Mouse (Mus musculus): Measurements from ENCODE around the gene Ift43. TPM values are rescaled to one million over a fixed set of nuclear protein-coding genes. Genes with fewer than 3 reads are reported as not detected.

Ift43 gene
- total and polyA plus RNA-seq, 3 experiments = 0.42 to 1.9 TPM; not detected in 1

- Histone ChIP-seq H3K79me2 (ENCODE audit: control insufficient read depth, insufficient read depth, low read length, poor library complexity) (no peaks in the 10 kb centered on the region), H3K4me1 (ENCODE audit: control insufficient read depth in 1 of 2, insufficient read depth in 2 of 2, low read length in 2 of 2) (no peaks in the 10 kb centered on the region), H3K4me3 (ENCODE audit: control insufficient read depth in 1 of 2, insufficient read depth in 1 of 2, low read depth in 2 of 2, low read length in 2 of 2) (no peak overlapping the region), H3K36me3 (ENCODE audit: control insufficient read depth in 1 of 2, insufficient read depth in 2 of 2, low read length in 2 of 2) (no peaks in the 10 kb centered on the region), H3K9me3 (replicated peaks; ENCODE audit: insufficient read depth, low read length) (no peaks in the 10 kb centered on the region), H3K27ac (ENCODE audit: control insufficient read depth, low read depth, low read length) (no peak overlapping the region), H3K27me3 (ENCODE audit: control insufficient read depth in 1 of 2, insufficient read depth in 2 of 2, low read length in 2 of 2) (no peaks in the 10 kb centered on the region), H3K9ac (ENCODE audit: control insufficient read depth, low read depth, low read length, poor library complexity, severe bottlenecking) (no peak overlapping the region)
- no peak for DNase-seq (ENCODE audit: low read depth, low spot score)
- TF ChIP-seq GATA1 (IDR thresholded peaks at IDR 0.05; ENCODE audit: low read depth, low read length) (no peak), POLR2AphosphoS5 (IDR thresholded peaks at IDR 0.05; ENCODE audit: borderline replicate concordance, low read depth, low read length) (no peak), ZNF384 (IDR thresholded peaks at IDR 0.05; ENCODE audit: low read depth, low read length) (no peak), POLR2AphosphoS2 (IDR thresholded peaks at IDR 0.05; ENCODE audit: low read length) (no peak), ZKSCAN1 (IDR thresholded peaks at IDR 0.05; ENCODE audit: low read depth, low read length) (no peak), USF1 (IDR thresholded peaks at IDR 0.05; ENCODE audit: low read depth, low read length) (no peak), UBTF (IDR thresholded peaks at IDR 0.05; ENCODE audit: borderline replicate concordance, insufficient read depth, low read depth, low read length) (no peak), MAX (IDR thresholded peaks at IDR 0.05; ENCODE audit: low read length) (no peak), RCOR1 (IDR thresholded peaks at IDR 0.05; ENCODE audit: low read depth, low read length) (no peak), USF2 (IDR thresholded peaks at IDR 0.05; ENCODE audit: borderline replicate concordance in 1 of 2, insufficient read depth in 1 of 2, low read depth in 1 of 2, low read length in 2 of 2) (no peak), TAL1 (IDR thresholded peaks at IDR 0.05; ENCODE audit: low read length) (no peak), MEF2A (IDR thresholded peaks at IDR 0.05; ENCODE audit: extremely low read depth, insufficient replicate concordance, low read depth, low read length, poor library complexity, severe bottlenecking) (no peak), MAZ (IDR thresholded peaks at IDR 0.05; ENCODE audit: low read depth, low read length) (no peak), ELF1 (IDR thresholded peaks at IDR 0.05; ENCODE audit: low read depth, low read length) (no peak), CTCF (IDR thresholded peaks at IDR 0.05 in 2 of 3, conservative IDR thresholded peaks at IDR 0.05 in 1 of 3; ENCODE audit: control insufficient read depth in 1 of 3, insufficient read depth in 1 of 3, low read depth in 2 of 3, low read length in 3 of 3, poor library complexity in 1 of 3, severe bottlenecking in 1 of 3) (no peak), JUND (IDR thresholded peaks at IDR 0.05; ENCODE audit: low read depth, low read length) (no peak), KAT2A (conservative IDR thresholded peaks at IDR 0.05; ENCODE audit: low read depth, low read length) (no peak), NRF1 (IDR thresholded peaks at IDR 0.05; ENCODE audit: insufficient read depth, low read depth, low read length, poor library complexity, severe bottlenecking) (no peak), ZMIZ1 (IDR thresholded peaks at IDR 0.05; ENCODE audit: low read depth, low read length) (no peak), EP300 (IDR thresholded peaks at IDR 0.05; ENCODE audit: low read depth in 1 of 2, low read length in 2 of 2) (no peak)
These were observed 35.0 kb upstream of the Ift43 start for GRCm38 (mm10) chr12:86047376-86047775.

DNA sequence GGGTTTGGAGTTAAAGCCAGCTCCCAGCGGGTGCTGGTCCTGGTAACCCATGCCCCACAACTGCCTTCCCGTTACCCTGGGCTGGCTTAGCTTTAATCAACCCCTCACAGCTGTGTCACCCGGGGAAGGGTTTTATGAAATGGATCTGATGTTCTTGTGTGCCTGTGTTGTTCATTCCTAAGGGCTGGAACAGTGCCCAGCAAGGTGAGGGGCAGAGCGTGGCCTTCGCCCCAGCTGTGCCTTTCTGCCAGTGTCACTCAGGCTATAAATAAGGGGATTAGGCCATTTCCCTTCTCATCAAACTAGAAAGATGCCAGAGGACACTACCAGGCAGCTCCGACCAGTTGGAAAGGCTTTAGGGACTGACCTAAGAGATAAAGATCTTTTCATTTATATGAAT, 32.5 kb upstream of the Ift43 start:
- Histone ChIP-seq H3K79me2 (ENCODE audit: control insufficient read depth, insufficient read depth, low read length, poor library complexity) (no peaks in the 10 kb centered on the region), H3K9ac (ENCODE audit: control insufficient read depth, low read depth, low read length, poor library complexity, severe bottlenecking) (no peak overlapping the region), H3K4me1 (ENCODE audit: control insufficient read depth in 1 of 2, insufficient read depth in 2 of 2, low read length in 2 of 2) (no peaks in the 10 kb centered on the region), H3K27me3 (ENCODE audit: control insufficient read depth in 1 of 2, insufficient read depth in 2 of 2, low read length in 2 of 2) (no peaks in the 10 kb centered on the region), H3K4me3 (ENCODE audit: control insufficient read depth in 1 of 2, insufficient read depth in 1 of 2, low read depth in 2 of 2, low read length in 2 of 2) (no peak overlapping the region), H3K36me3 (ENCODE audit: control insufficient read depth in 1 of 2, insufficient read depth in 2 of 2, low read length in 2 of 2) (no peaks in the 10 kb centered on the region), H3K27ac (ENCODE audit: control insufficient read depth, low read depth, low read length) (no peak overlapping the region), H3K9me3 (replicated peaks; ENCODE audit: insufficient read depth, low read length) (no peaks in the 10 kb centered on the region)
- TF ChIP-seq TBP (IDR thresholded peaks at IDR 0.05; ENCODE audit: low read depth, low read length) (no peak), RCOR1 (IDR thresholded peaks at IDR 0.05; ENCODE audit: low read depth, low read length) (no peak), MXI1 (IDR thresholded peaks at IDR 0.05; ENCODE audit: low read depth, low read length) (no peak), GATA1 (IDR thresholded peaks at IDR 0.05; ENCODE audit: low read depth, low read length) (no peak), TCF12 (IDR thresholded peaks at IDR 0.05; ENCODE audit: low read depth, low read length) (no peak), POLR2AphosphoS2 (IDR thresholded peaks at IDR 0.05; ENCODE audit: low read length) (no peak), SIN3A (IDR thresholded peaks at IDR 0.05; ENCODE audit: low read length) (no peak), MYC (IDR thresholded peaks at IDR 0.05; ENCODE audit: low read depth, low read length) (no peak), ZMIZ1 (IDR thresholded peaks at IDR 0.05; ENCODE audit: low read depth, low read length) (no peak), ZNF384 (IDR thresholded peaks at IDR 0.05; ENCODE audit: low read depth, low read length) (no peak), SMC3 (IDR thresholded peaks at IDR 0.05; ENCODE audit: low read depth, low read length) (no peak)
- no peak for DNase-seq (ENCODE audit: low read depth, low spot score)

Data from MEL (cell line).